In the genomic region with DNA sequence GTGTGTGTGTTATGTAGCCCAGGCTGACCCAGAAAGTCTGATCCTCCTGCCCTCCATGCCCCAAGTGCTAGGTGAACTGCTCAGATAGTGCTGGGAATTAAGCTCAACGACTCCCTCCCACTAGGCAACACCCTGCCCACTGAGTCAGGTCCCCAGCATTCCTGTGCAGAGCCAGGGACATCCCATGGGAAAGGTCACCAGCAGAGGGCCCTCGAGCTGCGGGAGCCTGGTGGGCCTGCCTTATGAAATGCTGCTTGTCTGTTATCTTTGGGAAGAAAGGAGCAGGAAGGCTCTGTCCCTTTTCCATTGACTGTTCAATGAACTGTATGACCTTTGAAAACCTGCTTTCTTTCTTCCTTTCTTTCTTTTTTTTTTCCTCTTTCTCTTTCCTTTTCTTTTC, we compare ENCODE assay signal across 9 mouse cellular contexts.
A peak's percentile ranks its signal among the peaks of the same experiment; 100 is the strongest.
DNase-seq lines count a peak whose midpoint lies in the region; ATAC-seq and TF ChIP-seq lines count a peak whose summit lies in the region.
"Had no signal": no experiment of that assay in that cellular context is flagged by ENCODE, and none has a peak within 500 bp of the region (broad histone marks: within the 10 kb centered on the region; RNA-seq: fewer than 3 reads in every experiment).

No protein-coding gene starts in this region.

- DNase-seq in cerebellum, adult 2 months, result peak in 1 of 2 experiments; percentile 14
- DNase-seq in cerebellum, adult 9-11 months, result no peak
- peak; percentile 50 for DNase-seq in midbrain, embryonic 10.5 days (ENCODE audit: low spot score)
- DNase-seq in embryo, embryonic 11 days, result peak; percentile 49
- DNase-seq in kidney, postnatal 36 days, result peak; percentile 63 to 87
- DNase-seq in right cerebral cortex, postnatal 25 days, result no peak

- H3K36me3 ChIP-seq in midbrain, embryonic 10.5 days, result peaks cover 10% of the 10 kb centered on the region
- H3K36me3 ChIP-seq in midbrain, embryonic 16.5 days (ENCODE audit: control insufficient read depth, insufficient read depth, low read length), result no peaks in the 10 kb centered on the region

- 14% methylated on average over 3 of the region's 3 CpGs for WGBS in cerebellum, adult 2 months
- WGBS in midbrain, embryonic 10.5 days, result 11% methylated on average over 3 of the region's 3 CpGs
- WGBS in midbrain, embryonic 16.5 days, result 10% methylated on average over 3 of the region's 3 CpGs

- no peak overlapping the region for H3K27ac ChIP-seq in cerebellum, adult 2 months (ENCODE audit: insufficient read depth, low read length)
- H3K27ac ChIP-seq in midbrain, embryonic 10.5 days (replicated peaks), result peak overlapping the region; percentile 72
- no peak overlapping the region for H3K27ac ChIP-seq in midbrain, embryonic 16.5 days (ENCODE audit: low read length)
- H3K27ac ChIP-seq: limb, embryonic 12.5 days had no signal

- H3K27me3 ChIP-seq in cerebellum, adult 2 months (ENCODE audit: control insufficient read depth, insufficient read depth, low read length), result no peaks in the 10 kb centered on the region
- no peaks in the 10 kb centered on the region for H3K27me3 ChIP-seq in midbrain, embryonic 10.5 days (ENCODE audit: low read depth, poor library complexity, severe bottlenecking)
- H3K27me3 ChIP-seq in midbrain, embryonic 16.5 days (ENCODE audit: control insufficient read depth, insufficient read depth, low read depth, low read length), result no peaks in the 10 kb centered on the region
- H3K27me3 ChIP-seq: limb, embryonic 12.5 days had no signal

- no peaks in the 10 kb centered on the region for H3K4me1 ChIP-seq in cerebellum, adult 2 months (ENCODE audit: control insufficient read depth, insufficient read depth, low read length)
- peaks cover 21% of the 10 kb centered on the region for H3K4me1 ChIP-seq in midbrain, embryonic 10.5 days
- peaks cover 2% of the 10 kb centered on the region; the same call in 1 of the 2 replicates for H3K4me1 ChIP-seq in midbrain, embryonic 16.5 days (ENCODE audit: control insufficient read depth, insufficient read depth, low read length)

- H3K9ac ChIP-seq in midbrain, embryonic 16.5 days (ENCODE audit: low read depth, low read length), result no peak overlapping the region
- H3K9ac ChIP-seq: limb, embryonic 12.5 days had no signal

- no peaks in the 10 kb centered on the region for H3K9me3 ChIP-seq in midbrain, embryonic 10.5 days (replicated peaks)
- no peaks in the 10 kb centered on the region; the same call in 1 of the 2 replicates for H3K9me3 ChIP-seq in midbrain, embryonic 16.5 days (replicated peaks; ENCODE audit: control insufficient read depth, low read length, poor library complexity, severe bottlenecking)
- H3K9me3 ChIP-seq: limb, embryonic 12.5 days had no signal

- ATAC-seq in midbrain, embryonic 16.5 days, result no peak
- ATAC-seq in erythroblast, adult 5-6 weeks (replicated peaks; ENCODE audit: low FRiP score, poor library complexity, severe bottlenecking), result no peak

- H3K4me2 ChIP-seq in midbrain, embryonic 16.5 days (ENCODE audit: low read length), result no peak overlapping the region
- H3K4me2 ChIP-seq: limb, embryonic 12.5 days had no signal

- no peak overlapping the region for H3K4me3 ChIP-seq in cerebellum, adult 2 months (replicated peaks; ENCODE audit: insufficient read depth, low read depth, low read length)
- no peak overlapping the region for H3K4me3 ChIP-seq in midbrain, embryonic 10.5 days
- H3K4me3 ChIP-seq in midbrain, embryonic 16.5 days (ENCODE audit: low read depth, low read length), result no peak overlapping the region
- H3K4me3 ChIP-seq: limb, embryonic 12.5 days had no signal

- peak; percentile 26; the same call in 1 of the 2 replicates for TF ChIP-seq CTCF in cerebellum, adult 2 months (IDR thresholded peaks at IDR 0.05; ENCODE audit: borderline replicate concordance, insufficient read depth, low read depth, low read length)

- TF ChIP-seq POLR2A in cerebellum, adult 2 months (IDR thresholded peaks at IDR 0.05; ENCODE audit: borderline replicate concordance, insufficient read depth, low read length), result no peak

Comparison
In these comparisons a context has a peak if more than half of its experiments do, and no peak if none do; other contexts are left out.
1. DNase-seq: peak in midbrain, embryonic 10.5 days (single experiment), embryo, embryonic 11 days (single experiment) and kidney, postnatal 36 days (2 of 2); none in cerebellum, adult 9-11 months (single experiment) and right cerebral cortex, postnatal 25 days (single experiment).